Comparison of ENCODE assay signal across 7 mouse cellular contexts in genomic region chr3:126597161-126597595, GRCm38 (mm10). TPM values are rescaled to one million over a fixed set of nuclear protein-coding genes. Genes with fewer than 3 reads are reported as not detected.
DNase-seq lines count a peak whose midpoint lies in the region; ATAC-seq and TF ChIP-seq lines count a peak whose summit lies in the region.

No protein-coding gene starts in this region.

- DNase-seq in adrenal gland, adult 8-10 months = peak; percentile 77
- peak; percentile 85 to 86 for DNase-seq in heart, adult 9 months (ENCODE audit: low spot score in 2 of 2)
- peak; percentile 20 for DNase-seq in liver, embryonic 13.5 days

- peak overlapping the region; percentile 59 for H3ac ChIP-seq in myocyte (ENCODE audit: control insufficient read depth, insufficient read length)

- peak; percentile 41 for ATAC-seq in embryonic facial prominence, embryonic 12.5 days (ENCODE audit: insufficient number of reproducible peaks, insufficient read depth, low FRiP score, low TSS enrichment)
- ATAC-seq in kidney, embryonic 16.5 days (ENCODE audit: low FRiP score, low TSS enrichment) = peak; percentile 81
- peak; percentile 54 for ATAC-seq in liver, embryonic 13.5 days (ENCODE audit: low read depth)
- ATAC-seq in stomach, embryonic 14.5 days (ENCODE audit: insufficient number of reproducible peaks, insufficient read depth, low FRiP score, low read depth) = peak; percentile 67

- H3K4me3 ChIP-seq in embryonic facial prominence, embryonic 12.5 days = peak overlapping the region; percentile 76
- peak overlapping the region; percentile 71 for H3K4me3 ChIP-seq in kidney, embryonic 16.5 days (ENCODE audit: low read length)
- peak overlapping the region; percentile 67 for H3K4me3 ChIP-seq in liver, embryonic 13.5 days (replicated peaks)
- peak overlapping the region; percentile 83 for H3K4me3 ChIP-seq in myocyte
- H3K4me3 ChIP-seq in stomach, embryonic 14.5 days (ENCODE audit: low read depth, low read length) = peak overlapping the region; percentile 83

- H3K4me1 ChIP-seq in embryonic facial prominence, embryonic 12.5 days = 0 out of 2 replicates have a peak, but pooled peaks cover 3% of the 10 kb centered on the region
- peaks cover 7% of the 10 kb centered on the region; the same call in 1 of the 2 replicates for H3K4me1 ChIP-seq in kidney, embryonic 16.5 days (ENCODE audit: insufficient read depth, low read length)
- 0 out of 2 replicates have a peak, but pooled peaks cover 14% of the 10 kb centered on the region for H3K4me1 ChIP-seq in liver, embryonic 13.5 days (replicated peaks)
- H3K4me1 ChIP-seq in stomach, embryonic 14.5 days (ENCODE audit: control insufficient read depth, insufficient read depth, low read length) = 0 out of 2 replicates have a peak, but pooled peaks cover 6% of the 10 kb centered on the region

- peak overlapping the region; percentile 71 for H3K9ac ChIP-seq in embryonic facial prominence, embryonic 12.5 days
- peak overlapping the region; percentile 90 for H3K9ac ChIP-seq in kidney, embryonic 16.5 days (replicated peaks; ENCODE audit: low read length)
- peak overlapping the region; percentile 62 for H3K9ac ChIP-seq in liver, embryonic 13.5 days
- peak overlapping the region; percentile 92 for H3K9ac ChIP-seq in stomach, embryonic 14.5 days (replicated peaks; ENCODE audit: low read depth, low read length)

- H3K27me3 ChIP-seq in embryonic facial prominence, embryonic 12.5 days = no peaks in the 10 kb centered on the region
- H3K27me3 ChIP-seq in kidney, embryonic 16.5 days (ENCODE audit: insufficient read depth, low read length) = no peaks in the 10 kb centered on the region
- peaks cover 24% of the 10 kb centered on the region for H3K27me3 ChIP-seq in liver, embryonic 13.5 days
- H3K27me3 ChIP-seq in myocyte (ENCODE audit: control insufficient read depth, insufficient read depth, insufficient read length) = no peaks in the 10 kb centered on the region
- no peaks in the 10 kb centered on the region for H3K27me3 ChIP-seq in stomach, embryonic 14.5 days (ENCODE audit: control insufficient read depth, insufficient read depth, low read length)

- no peaks in the 10 kb centered on the region for H3K9me3 ChIP-seq in embryonic facial prominence, embryonic 12.5 days
- H3K9me3 ChIP-seq in kidney, embryonic 16.5 days (ENCODE audit: low read length) = no peaks in the 10 kb centered on the region
- H3K9me3 ChIP-seq in liver, embryonic 13.5 days (replicated peaks) = no peaks in the 10 kb centered on the region
- no peaks in the 10 kb centered on the region for H3K9me3 ChIP-seq in stomach, embryonic 14.5 days (ENCODE audit: control insufficient read depth, low read depth, low read length)

- TF ChIP-seq POLR2A in myocyte (IDR thresholded peaks at IDR 0.05; ENCODE audit: insufficient read length, low read depth) = peak; percentile 49

- peak overlapping the region; percentile 96 for H3K27ac ChIP-seq in embryonic facial prominence, embryonic 12.5 days
- H3K27ac ChIP-seq in kidney, embryonic 16.5 days (ENCODE audit: low read length) = peak overlapping the region; percentile 98
- peak overlapping the region; percentile 81 for H3K27ac ChIP-seq in liver, embryonic 13.5 days
- H3K27ac ChIP-seq in stomach, embryonic 14.5 days (ENCODE audit: low read length) = peak overlapping the region; percentile 95

- H3K36me3 ChIP-seq in embryonic facial prominence, embryonic 12.5 days = 0 out of 2 replicates have a peak, but pooled peaks cover 3% of the 10 kb centered on the region
- peaks cover 4% of the 10 kb centered on the region; the same call in 1 of the 2 replicates for H3K36me3 ChIP-seq in kidney, embryonic 16.5 days (ENCODE audit: insufficient read depth, low read length)
- H3K36me3 ChIP-seq in liver, embryonic 13.5 days = no peaks in the 10 kb centered on the region
- peaks cover 6% of the 10 kb centered on the region for H3K36me3 ChIP-seq in myocyte (ENCODE audit: control insufficient read depth, insufficient read depth)
- no peaks in the 10 kb centered on the region; the same call in 1 of the 2 replicates for H3K36me3 ChIP-seq in stomach, embryonic 14.5 days (ENCODE audit: control insufficient read depth, insufficient read depth, low read length)

- WGBS in embryonic facial prominence, embryonic 12.5 days = 1% methylated on average over 48 of the region's 51 CpGs
- WGBS in kidney, embryonic 16.5 days = 0% methylated on average over 47 of the region's 51 CpGs
- WGBS in liver, embryonic 13.5 days (ENCODE audit: insufficient replicate concordance) = under 1% methylated on average over 36 of the region's 51 CpGs
- under 1% methylated on average over 45 of the region's 51 CpGs for WGBS in stomach, embryonic 14.5 days

- H3K4me2 ChIP-seq in embryonic facial prominence, embryonic 12.5 days (replicated peaks) = peak overlapping the region; percentile 81
- peak overlapping the region; percentile 94 for H3K4me2 ChIP-seq in kidney, embryonic 16.5 days (replicated peaks; ENCODE audit: low read depth, low read length)
- peak overlapping the region; percentile 87 for H3K4me2 ChIP-seq in liver, embryonic 13.5 days
- peak overlapping the region; percentile 83 for H3K4me2 ChIP-seq in myocyte (ENCODE audit: low read depth)
- H3K4me2 ChIP-seq in stomach, embryonic 14.5 days (replicated peaks; ENCODE audit: low read depth, low read length) = peak overlapping the region; percentile 85

- peaks cover 46% of the 10 kb centered on the region for H3K79me2 ChIP-seq in myocyte (ENCODE audit: control insufficient read depth, insufficient read depth)

TF ChIP-seq in myocyte, 11 proteins besides CTCF, POLR2A, EP300 and RAD21:
- no peak for TF ChIP-seq TCF12 (IDR thresholded peaks at IDR 0.05; ENCODE audit: insufficient read depth, poor library complexity, severe bottlenecking)
- TF ChIP-seq CEBPB (IDR thresholded peaks at IDR 0.05; ENCODE audit: insufficient read depth, poor library complexity, severe bottlenecking) = no peak
- no peak for TF ChIP-seq POLR2AphosphoS2 (IDR thresholded peaks at IDR 0.05; ENCODE audit: insufficient read length, low read depth)
- TF ChIP-seq REST (IDR thresholded peaks at IDR 0.05; ENCODE audit: insufficient read depth, insufficient read length) = no peak
- peak in 1 of 3 experiments; percentile 33 for TF ChIP-seq MYOD1 (IDR thresholded peaks at IDR 0.05; ENCODE audit: control insufficient read depth in 1 of 3, insufficient read length in 2 of 3, low read depth in 2 of 3)
- no peak for TF ChIP-seq USF1 (IDR thresholded peaks at IDR 0.05; ENCODE audit: low read depth)
- TF ChIP-seq SRF (IDR thresholded peaks at IDR 0.05; ENCODE audit: control insufficient read depth, insufficient read length, low read depth) = no peak

RNA-seq across cellular contexts. Expression of gene Camk2d, which starts 1.1 kb away (rescaled TPM):
- 100 to 1,000 TPM in 2 of 4 experiments, 10 to 100 TPM in 2; 95.9 to 132 (median 106) TPM for total RNA-seq in adrenal gland, adult 8-10 months (2022)
- 24.1 and 25.0 TPM in 2 replicates for polyA plus RNA-seq in embryonic facial prominence, embryonic 12.5 days (2016; fragmentation: Nextera tagmentation; extraction: Ambion mirVana)
- polyA plus RNA-seq in kidney, embryonic 16.5 days (2015; fragmentation: Nextera tagmentation; extraction: Ambion mirVana) = 23.8 and 24.9 TPM in 2 replicates
- 2.9 and 3.8 TPM in 2 replicates for polyA plus RNA-seq in liver, embryonic 13.5 days (2015; fragmentation: Nextera tagmentation; extraction: Ambion mirVana)
- polyA plus RNA-seq in myocyte (2012; fragmentation: generic; extraction: Trizol) = 22.1 TPM
- 49.0 and 51.7 TPM in 2 replicates for polyA plus RNA-seq in stomach, embryonic 14.5 days (2014; fragmentation: Nextera tagmentation; extraction: Ambion mirVana)

Comparison
In these comparisons a context has a peak if more than half of its experiments do, and no peak if none do; other contexts are left out.
1. Peak in every context shown above with its lines: DNase-seq, ATAC-seq, H3K4me3 ChIP-seq and H3K27ac ChIP-seq.
2. DNase-seq: peak in every context shown above with its lines; median percentile 86 in heart, adult 9 months; 77 in adrenal gland, adult 8-10 months; 20 in liver, embryonic 13.5 days.